Mouse (Mus musculus) splenic B cell, adult 2 months (primary cell): ENCODE results near the gene Ccdc121.
A peak's percentile ranks its signal among the peaks of the same experiment; 100 is the strongest.

Source experiments
- DNase-seq: peaks from one replicate; pipeline ENCODE4 v3.0.0-alpha.2; 2011; ENCODE audit warnings: low read depth, low spot score
- H3K27me3 ChIP-seq: 2 replicates; pipeline ENCODE4 v1.6.1; 2012; ENCODE audit warnings: mild to moderate bottlenecking, low read length, moderate library complexity, mixed read lengths; ENCODE audit not compliant: control insufficient read depth, poor library complexity, insufficient read depth, severe bottlenecking
- H3K36me3 ChIP-seq: 2 replicates; pipeline ENCODE4 v1.6.1; 2012; ENCODE audit warnings: mild to moderate bottlenecking, low read length, moderate library complexity, mixed read lengths; ENCODE audit not compliant: control insufficient read depth, poor library complexity, insufficient read depth, severe bottlenecking

Gene Ccdc121

DNA sequence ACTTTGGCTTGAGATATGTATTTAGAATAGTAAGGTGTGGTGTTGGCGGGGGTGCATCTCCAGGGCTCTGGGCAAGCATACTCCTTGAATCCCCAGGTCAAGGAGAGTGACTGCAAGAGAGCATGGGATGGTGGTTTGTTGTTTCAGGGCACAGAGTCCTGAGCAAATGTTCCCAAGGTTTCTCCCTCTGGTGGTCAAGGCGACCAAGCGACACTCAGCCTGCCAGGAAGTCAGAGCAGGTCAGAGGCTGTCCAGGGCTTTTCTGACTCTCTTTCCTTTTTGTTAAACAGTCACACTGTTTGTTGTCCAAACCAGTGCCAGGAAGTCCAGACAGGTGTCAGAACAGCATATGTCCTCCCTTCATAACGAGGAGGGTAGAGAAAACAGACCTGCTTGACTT lies at the start of gene Ccdc121:
Gene Ccdc121, minus strand, starts transcription at position 145 of the 400 bp plus-strand sequence.
- no peak for DNase-seq
- no peaks in the 10 kb centered on the region for H3K36me3 ChIP-seq
- no peaks in the 10 kb centered on the region for H3K27me3 ChIP-seq

DNA sequence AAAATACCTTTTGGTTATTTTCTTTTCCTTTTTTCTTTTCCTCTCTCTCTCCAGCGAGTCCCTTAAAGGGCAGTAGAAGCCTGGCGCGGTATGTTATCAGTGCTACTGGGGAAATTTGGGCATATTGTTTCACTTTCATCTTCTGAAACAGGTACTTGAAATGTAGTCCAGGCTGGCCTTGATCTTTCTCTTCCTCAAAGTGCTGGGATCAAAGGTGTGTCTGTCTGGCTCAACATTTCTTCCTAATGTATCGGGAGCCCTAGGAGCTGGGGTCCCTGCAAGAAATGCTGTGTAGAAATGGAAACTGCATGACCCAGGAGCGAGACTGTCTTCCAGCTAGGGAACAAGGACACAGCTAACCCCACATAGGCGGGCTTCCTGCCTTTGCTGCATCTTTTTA lies 49.1 kb upstream of the Ccdc121 start:
- H3K36me3 ChIP-seq: no peaks in the 10 kb centered on the region
- DNase-seq: no peak
- H3K27me3 ChIP-seq: no peaks in the 10 kb centered on the region; the same call in 1 of the 2 replicates

DNA sequence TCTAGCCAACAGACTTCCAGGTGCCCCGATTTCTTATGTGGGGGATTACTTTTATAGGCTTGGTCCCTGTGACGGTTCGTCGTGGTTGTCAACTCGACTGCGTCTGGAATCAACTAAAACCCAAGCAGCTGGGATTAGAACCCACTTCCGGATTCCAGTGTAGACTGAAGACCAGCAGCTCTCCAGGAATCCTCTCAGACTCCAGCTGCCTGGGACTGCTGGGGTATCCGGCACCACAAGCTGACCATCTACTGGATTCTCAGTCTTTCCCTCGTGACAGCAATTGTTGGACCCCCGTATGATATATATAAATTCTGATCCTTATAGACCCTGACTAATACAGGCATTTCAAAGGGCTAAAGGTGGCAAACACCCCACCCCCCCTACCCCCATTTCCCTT lies 48.4 kb upstream of the Ccdc121 start:
- Histone ChIP-seq H3K36me3 (no peaks in the 10 kb centered on the region), H3K27me3 (no peaks in the 10 kb centered on the region; the same call in 1 of the 2 replicates)
- DNase-seq: no peak

DNA sequence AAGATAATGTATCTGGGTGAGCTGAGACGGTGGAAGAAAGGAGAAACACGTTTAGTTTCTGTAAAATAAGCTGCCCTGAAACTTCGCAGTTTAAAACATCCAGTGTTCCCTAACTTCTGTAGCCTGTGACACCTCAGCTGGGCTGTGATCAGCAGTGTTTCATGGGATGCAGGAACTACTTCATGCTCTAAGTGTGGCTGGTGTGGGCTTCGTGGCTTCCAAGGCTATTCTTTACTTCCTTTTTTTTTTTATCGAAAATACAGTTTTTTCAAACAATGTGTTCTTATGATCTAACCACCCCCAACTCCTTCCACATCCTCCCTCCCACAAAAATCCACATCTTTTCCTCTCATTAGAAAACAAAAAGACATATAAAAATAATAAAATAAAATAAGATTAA lies 44.2 kb upstream of the Ccdc121 start:
- DNase-seq: no peak
- H3K36me3 ChIP-seq: no peaks in the 10 kb centered on the region
- no peaks in the 10 kb centered on the region for H3K27me3 ChIP-seq

DNA sequence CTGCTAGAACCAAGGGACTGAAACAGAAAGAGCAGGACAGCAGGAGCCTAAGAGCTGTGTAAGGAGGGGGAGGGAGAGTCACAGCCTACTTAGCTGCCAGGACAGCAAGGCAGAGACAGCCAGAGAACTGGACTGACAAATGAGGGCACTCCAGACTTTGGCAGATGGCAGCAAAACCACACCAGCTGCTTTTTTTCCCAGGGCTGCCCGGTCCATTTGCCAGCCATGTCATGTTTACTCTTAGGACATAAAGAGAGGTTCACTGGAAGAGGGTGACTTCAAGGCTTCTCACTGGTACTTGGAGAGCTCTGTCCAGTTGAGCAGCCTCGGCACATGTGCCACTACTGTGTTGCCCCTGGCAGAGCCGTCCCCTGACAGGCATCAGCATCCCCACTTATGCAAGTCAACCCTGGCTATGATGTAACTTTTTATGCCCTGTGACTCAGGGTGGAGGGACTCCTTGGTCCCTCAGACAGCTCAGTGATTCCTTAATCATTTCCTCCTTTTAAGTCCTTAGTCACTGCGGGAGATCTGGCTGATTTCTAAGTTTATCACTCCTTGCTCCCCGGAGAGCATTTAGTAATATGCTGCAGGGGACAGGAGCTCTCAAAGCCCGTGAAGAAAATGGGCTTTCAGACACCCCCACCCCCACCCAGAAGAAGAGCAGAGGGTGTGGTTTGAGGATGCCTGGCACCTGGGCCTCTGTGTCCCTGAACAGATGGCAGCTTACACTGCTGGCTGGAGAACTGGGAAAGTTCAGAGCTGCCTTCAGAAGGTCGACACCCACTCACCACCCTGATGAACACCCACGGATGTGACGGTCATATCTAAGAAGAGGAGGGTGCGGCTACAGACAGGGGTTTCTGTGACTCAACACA lies 41.5 kb upstream of the Ccdc121 start:
- H3K36me3 ChIP-seq: no peaks in the 10 kb centered on the region
- no peaks in the 10 kb centered on the region for H3K27me3 ChIP-seq
- DNase-seq: no peak

DNA sequence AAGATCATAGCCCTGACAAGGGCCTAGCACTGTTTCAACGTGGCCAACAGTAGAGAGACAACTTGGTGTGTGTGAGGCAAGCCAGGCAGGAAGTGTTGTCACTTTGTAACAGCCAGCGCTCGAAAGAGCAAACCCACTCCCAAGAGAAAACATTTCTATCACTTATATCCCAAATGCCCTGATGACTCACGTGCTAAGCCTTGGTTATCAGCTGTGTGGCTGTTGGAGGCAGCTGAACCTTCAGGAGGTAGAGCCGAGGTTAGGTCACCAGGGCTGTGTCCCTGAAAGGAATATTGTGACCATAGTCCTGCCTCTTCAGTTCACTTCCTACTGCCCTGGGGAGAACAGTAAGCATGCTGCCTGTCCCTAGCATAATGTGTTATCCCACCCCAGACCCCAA lies 39.6 kb upstream of the Ccdc121 start:
- H3K36me3 ChIP-seq: no peaks in the 10 kb centered on the region
- DNase-seq: no peak
- H3K27me3 ChIP-seq: no peaks in the 10 kb centered on the region

DNA sequence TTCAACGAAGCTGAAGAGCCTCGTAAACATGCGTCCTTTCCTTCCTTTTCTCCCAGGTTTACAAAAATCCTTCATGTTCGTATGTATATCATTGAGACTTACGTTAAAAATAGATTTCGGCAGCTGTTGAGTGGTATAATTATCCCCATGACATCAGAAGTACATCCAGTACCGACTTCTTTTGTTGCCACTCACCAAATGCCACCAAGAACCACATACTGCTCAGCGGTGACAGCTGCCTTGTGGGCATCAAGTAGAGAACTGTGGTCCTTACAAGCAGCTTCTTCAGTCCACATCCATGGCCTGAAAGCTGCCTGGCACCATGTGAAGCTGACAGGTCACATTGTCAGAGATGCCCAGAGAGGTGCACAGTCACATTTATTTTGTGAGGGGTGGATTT lies 38.7 kb upstream of the Ccdc121 start:
- no peaks in the 10 kb centered on the region for H3K27me3 ChIP-seq
- DNase-seq: no peak
- H3K36me3 ChIP-seq: no peaks in the 10 kb centered on the region

DNA sequence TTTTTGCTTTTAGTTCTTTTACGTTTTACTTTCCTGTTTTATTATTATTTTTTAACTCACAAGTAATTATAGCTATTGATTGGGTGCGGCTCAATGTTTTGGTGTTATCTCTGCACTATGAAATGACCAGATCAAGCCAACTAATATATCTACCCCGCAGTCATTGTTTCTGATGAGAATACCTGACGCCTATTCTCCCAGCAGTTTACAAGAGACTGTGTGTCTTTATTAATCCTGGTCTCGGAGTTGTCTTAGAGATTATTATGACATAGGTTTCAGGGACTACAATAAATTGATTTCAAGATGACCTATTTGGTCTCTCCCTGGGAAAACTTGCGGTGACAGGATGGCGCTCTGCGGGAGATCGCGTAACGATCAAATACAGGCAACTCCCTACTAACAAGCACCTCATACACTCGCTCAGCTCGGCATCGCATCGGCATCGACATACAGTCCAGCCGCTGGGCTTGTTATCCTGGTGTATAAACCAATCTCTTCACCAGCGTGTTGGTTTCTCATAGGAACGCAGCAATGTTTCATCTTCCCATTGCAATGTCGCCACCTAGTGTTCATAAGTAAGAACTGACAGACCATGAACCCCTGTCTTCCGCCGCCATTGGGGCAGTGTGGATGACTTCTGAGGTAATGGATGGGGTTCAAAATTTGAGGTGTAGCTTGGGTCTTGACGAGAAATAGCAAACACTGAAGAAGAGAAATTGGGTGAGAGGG lies 34.0 kb upstream of the Ccdc121 start:
- peak; percentile 73 for DNase-seq
- H3K36me3 ChIP-seq: no peaks in the 10 kb centered on the region
- H3K27me3 ChIP-seq: no peaks in the 10 kb centered on the region

DNA sequence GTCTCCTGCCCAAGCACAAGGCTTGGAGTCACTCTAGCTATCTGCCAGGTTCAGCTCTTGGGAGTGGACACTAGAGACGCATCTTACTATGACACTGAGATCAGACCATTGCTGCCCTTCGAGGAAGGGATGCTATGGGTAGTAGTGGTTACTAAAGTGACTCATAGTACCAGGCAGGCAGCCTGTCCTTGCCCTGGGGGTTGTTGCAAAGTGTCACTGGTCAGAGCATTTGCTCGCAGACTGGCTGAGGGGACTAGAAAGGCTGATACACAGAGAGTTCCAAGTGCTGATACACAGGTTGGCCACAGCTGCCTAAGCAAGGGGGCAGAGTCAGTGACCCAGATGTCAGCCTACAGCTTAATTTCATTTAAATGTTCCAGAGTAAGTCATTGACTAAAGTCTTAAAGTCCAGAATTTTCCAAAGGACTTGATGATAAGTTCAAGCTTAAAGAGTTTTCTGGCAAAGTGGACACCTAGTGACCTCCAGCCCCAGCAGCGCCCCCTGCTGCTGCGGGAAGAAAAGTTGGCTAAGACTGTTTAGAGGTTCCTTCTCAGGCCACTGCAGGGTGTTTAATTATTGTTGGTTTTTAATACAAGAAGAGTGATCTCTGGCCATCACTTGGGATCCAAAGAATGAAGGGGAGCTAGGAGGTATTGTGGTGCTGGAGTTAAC lies 32.6 kb upstream of the Ccdc121 start:
- H3K27me3 ChIP-seq: no peaks in the 10 kb centered on the region
- no peak for DNase-seq

DNA sequence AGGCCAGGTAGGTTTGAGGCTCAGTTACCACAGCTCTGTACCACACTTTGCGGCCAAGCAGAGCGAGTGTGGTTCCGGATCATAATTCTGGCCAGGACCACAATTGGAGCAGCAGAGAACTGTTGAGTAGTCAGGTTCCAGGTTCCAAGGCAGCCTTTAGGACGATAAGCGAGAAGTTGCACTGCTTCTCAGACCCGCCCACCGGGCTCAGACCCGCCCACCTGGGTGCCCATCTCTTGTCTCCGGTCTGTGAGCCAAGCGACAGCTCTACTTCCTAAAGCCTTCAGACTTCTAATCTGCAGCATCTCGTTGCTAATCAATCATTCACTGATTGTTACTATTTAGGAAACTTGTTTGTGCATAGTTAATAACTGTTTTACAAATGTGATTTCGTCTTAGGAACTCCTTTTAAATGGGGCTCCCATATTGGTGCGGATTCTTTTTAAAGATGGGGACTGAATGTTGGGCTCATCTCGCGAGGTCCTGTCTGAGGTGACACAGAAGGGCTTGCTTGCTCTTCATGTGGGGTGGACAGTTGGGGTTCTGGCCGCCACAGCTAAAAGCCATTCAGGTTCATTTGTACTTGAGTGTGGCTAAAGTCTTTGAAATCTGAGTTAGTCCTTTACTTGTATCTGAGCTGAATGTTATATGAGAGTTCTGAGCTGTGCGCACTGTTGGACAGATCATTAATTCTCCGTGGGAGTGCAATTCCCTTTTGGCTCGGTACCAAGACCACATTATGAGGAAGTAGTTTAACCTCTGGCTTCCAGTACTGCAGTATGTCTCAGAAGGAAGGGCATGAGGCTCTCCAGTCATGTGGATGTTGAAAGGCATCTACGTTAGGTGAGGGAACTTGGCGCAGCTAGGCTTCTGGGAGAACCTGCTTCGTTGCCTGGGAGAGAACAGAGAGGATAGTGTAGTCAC lies 28.9 kb upstream of the Ccdc121 start:
- DNase-seq: peak; percentile 12

More for the DNA sequence above, 32.6 kb upstream of the Ccdc121 start:
- no peaks in the 10 kb centered on the region for H3K36me3 ChIP-seq

DNA sequence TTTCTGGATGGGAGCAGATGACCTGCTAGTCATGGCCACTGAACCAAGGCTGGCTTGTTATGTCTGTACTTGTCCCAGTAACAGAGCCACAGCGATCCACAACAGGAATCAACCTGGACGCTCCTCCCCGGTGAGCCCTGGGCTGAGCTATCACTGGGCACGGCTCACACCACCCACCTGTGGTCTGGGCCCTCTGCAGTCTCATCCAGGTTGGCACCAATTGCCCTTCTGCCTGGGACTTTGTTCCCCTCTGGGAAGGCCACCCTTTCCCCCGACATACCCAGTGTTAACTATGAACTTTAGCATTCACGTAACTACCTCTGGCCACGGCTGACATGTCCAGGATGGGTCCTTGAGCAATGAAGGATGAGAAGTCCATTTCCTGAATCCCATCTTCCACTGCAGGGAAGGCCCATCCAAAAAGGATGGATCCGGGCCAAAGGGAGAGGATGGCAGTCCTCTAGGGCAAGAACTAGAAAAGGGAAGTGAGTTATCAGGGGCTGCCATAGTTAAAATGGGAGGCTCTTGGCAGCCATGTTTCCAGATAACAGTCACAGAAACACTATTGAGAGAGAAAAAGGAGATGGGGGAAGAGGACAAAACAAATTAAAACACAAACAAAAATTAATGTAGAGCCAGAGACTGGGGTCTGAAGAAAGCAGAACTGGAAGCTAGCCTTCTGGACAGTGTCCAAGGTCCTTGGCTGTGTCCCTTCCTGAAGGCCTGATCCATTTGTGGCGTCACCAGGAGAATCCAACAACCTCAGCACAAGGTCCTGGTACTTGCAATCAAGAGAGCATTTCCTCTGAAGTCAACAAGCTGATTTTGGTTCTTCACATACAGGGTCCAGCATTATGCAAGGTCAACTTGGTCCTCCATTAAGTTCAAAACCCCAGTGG lies 26.6 kb upstream of the Ccdc121 start:
- Histone ChIP-seq H3K36me3 (no peaks in the 10 kb centered on the region), H3K27me3 (no peaks in the 10 kb centered on the region)
- no peak for DNase-seq

More for the DNA sequence above, 28.9 kb upstream of the Ccdc121 start:
- Histone ChIP-seq H3K36me3 (no peaks in the 10 kb centered on the region), H3K27me3 (no peaks in the 10 kb centered on the region)

DNA sequence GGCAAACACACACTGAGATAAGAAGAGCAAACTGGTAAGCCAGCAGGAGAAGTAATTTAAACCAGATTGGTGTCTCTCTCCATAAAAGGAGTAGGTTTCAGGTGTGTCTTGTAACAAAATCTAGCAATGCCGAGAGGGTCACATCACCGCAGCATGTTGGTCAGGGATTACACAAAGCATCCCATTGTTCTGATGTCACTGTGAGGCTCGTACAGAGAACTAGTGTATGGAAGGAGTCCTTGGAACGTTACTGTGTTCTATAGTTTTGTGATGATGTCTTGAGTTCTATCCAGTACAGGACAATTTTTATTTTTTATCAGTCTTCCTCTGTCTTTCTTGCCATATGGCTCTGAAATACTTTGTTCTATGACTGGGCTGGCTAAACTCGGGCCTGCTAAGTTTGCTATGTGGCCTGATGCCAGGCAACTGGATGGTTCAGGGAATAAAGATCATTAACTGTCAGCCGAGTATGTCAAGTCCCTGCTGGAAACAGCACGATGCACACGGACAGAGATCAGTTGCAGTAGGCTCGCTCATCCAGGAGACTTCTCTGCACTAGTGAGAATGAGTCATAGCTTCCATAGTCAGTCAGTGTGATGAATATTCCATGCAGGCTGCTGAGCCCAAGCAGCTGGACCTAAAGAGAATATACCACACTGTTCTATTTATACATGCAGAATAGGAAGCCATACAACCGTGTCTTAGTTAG lies 24.1 kb upstream of the Ccdc121 start:
- no peaks in the 10 kb centered on the region for H3K36me3 ChIP-seq
- H3K27me3 ChIP-seq: no peaks in the 10 kb centered on the region
- DNase-seq: no peak

DNA sequence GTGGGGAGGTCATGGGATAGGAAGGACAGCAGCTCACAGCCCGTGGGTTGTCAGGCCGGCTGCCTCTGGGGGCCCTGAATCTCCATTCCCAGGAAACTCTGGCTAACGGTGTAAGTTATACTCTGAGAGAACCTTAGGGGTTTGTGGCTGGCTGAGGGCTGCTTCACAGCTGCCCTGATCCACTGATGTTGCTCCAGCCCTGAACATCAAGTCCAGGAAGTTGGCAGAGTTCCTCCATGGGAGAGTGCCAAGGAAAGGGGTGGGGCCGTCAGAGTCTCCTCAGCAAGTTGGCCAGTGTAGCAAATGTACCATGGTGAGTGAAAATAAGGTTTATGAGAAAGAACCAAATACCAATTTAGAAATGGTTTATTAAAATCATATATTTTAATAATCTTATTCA lies 18.1 kb upstream of the Ccdc121 start:
- Histone ChIP-seq H3K27me3 (no peaks in the 10 kb centered on the region), H3K36me3 (no peaks in the 10 kb centered on the region)
- no peak for DNase-seq
